Mouse (Mus musculus): ENCODE data around the gene Pum1. TPM values are rescaled to one million over a fixed set of nuclear protein-coding genes. Genes with fewer than 3 reads are reported as not detected.
"Not testable (repeated sequence)": the region's sequence is repeated elsewhere in the genome, so short reads cannot be mapped to it uniquely, and the experiment has no call there.

Pum1 gene
- total and polyA plus RNA-seq, 2 experiments from 2014 or later = 30.1 to 62.4 TPM

GRCm38 (mm10) chr4:130668991-130669390 lies 5.9 kb downstream of the Pum1 start:
- TF ChIP-seq EP300 (IDR thresholded peaks at IDR 0.05; ENCODE audit: low read depth) = no peak
- no peak for TF ChIP-seq CTCF (IDR thresholded peaks at IDR 0.05; ENCODE audit: low read depth)
- H3K4me3 ChIP-seq (ENCODE audit: low read depth, low read length) = no peak overlapping the region
- H3K9ac ChIP-seq (replicated peaks; ENCODE audit: low read depth, low read length) = no peak overlapping the region
- no peaks in the 10 kb centered on the region for H3K27me3 ChIP-seq (ENCODE audit: control insufficient read depth, insufficient read depth, low read length)
- DNase-seq (ENCODE audit: low spot score) (no peak), ATAC-seq (ENCODE audit: insufficient read depth, low read depth) (no peak)
- H3K4me1 ChIP-seq (ENCODE audit: control insufficient read depth, insufficient read depth) = peaks cover 26% of the 10 kb centered on the region
- H3K36me3 ChIP-seq (replicated peaks; ENCODE audit: control insufficient read depth, insufficient read depth, low read length) = peaks cover 29% of the 10 kb centered on the region
- no peak overlapping the region for H3K27ac ChIP-seq (ENCODE audit: low read depth)
- 47% methylated on average over 7 of the region's 7 CpGs for WGBS
- no peaks in the 10 kb centered on the region for H3K9me3 ChIP-seq (replicated peaks; ENCODE audit: control insufficient read depth, low read length)
- no peak overlapping the region for H3K4me2 ChIP-seq (ENCODE audit: low read depth, low read length)

GRCm38 (mm10) chr4:130670023-130670422 lies 6.9 kb downstream of the Pum1 start:
- not testable (repeated sequence) for H3K9me3 ChIP-seq (replicated peaks; ENCODE audit: control insufficient read depth, low read length); DNase-seq (ENCODE audit: low spot score); H3K4me2 ChIP-seq (ENCODE audit: low read depth, low read length); ATAC-seq (ENCODE audit: insufficient read depth, low read depth); H3K9ac ChIP-seq (replicated peaks; ENCODE audit: low read depth, low read length); H3K4me3 ChIP-seq (ENCODE audit: low read depth, low read length); H3K27me3 ChIP-seq (ENCODE audit: control insufficient read depth, insufficient read depth, low read length); H3K27ac ChIP-seq (ENCODE audit: low read depth)
- H3K4me1 ChIP-seq (ENCODE audit: control insufficient read depth, insufficient read depth) = peaks cover 21% of the 10 kb centered on the region
- H3K36me3 ChIP-seq (replicated peaks; ENCODE audit: control insufficient read depth, insufficient read depth, low read length) = peaks cover 36% of the 10 kb centered on the region
- 80% methylated on average over 5 of the region's 5 CpGs for WGBS

GRCm38 (mm10) chr4:130671079-130671845 lies 8.1 kb downstream of the Pum1 start:
- DNase-seq (ENCODE audit: low spot score) (no peak), ATAC-seq (ENCODE audit: insufficient read depth, low read depth) (no peak)
- Histone ChIP-seq H3K4me2 (ENCODE audit: low read depth, low read length) (no peak overlapping the region), H3K27ac (ENCODE audit: low read depth) (no peak overlapping the region), H3K4me3 (ENCODE audit: low read depth, low read length) (no peak overlapping the region), H3K9me3 (replicated peaks; ENCODE audit: control insufficient read depth, low read length) (no peaks in the 10 kb centered on the region), H3K4me1 (ENCODE audit: control insufficient read depth, insufficient read depth) (peaks cover 11% of the 10 kb centered on the region; the same call in 1 of the 2 replicates), H3K36me3 (replicated peaks; ENCODE audit: control insufficient read depth, insufficient read depth, low read length) (peaks cover 38% of the 10 kb centered on the region), H3K27me3 (ENCODE audit: control insufficient read depth, insufficient read depth, low read length) (no peaks in the 10 kb centered on the region), H3K9ac (replicated peaks; ENCODE audit: low read depth, low read length) (no peak overlapping the region)
- WGBS = 74% methylated on average over 4 of the region's 4 CpGs
- TF ChIP-seq EP300 (IDR thresholded peaks at IDR 0.05; ENCODE audit: low read depth) (no peak), CTCF (IDR thresholded peaks at IDR 0.05; ENCODE audit: low read depth) (no peak)

GRCm38 (mm10) chr4:130672161-130672560 lies 9.0 kb downstream of the Pum1 start:
- Histone ChIP-seq H3K4me1 (ENCODE audit: control insufficient read depth, insufficient read depth) (peaks cover 11% of the 10 kb centered on the region; the same call in 1 of the 2 replicates), H3K9ac (replicated peaks; ENCODE audit: low read depth, low read length) (no peak overlapping the region), H3K9me3 (replicated peaks; ENCODE audit: control insufficient read depth, low read length) (no peaks in the 10 kb centered on the region), H3K4me2 (ENCODE audit: low read depth, low read length) (no peak overlapping the region), H3K27ac (ENCODE audit: low read depth) (peak overlapping the region; percentile 5; the same call in 1 of the 2 replicates), H3K36me3 (replicated peaks; ENCODE audit: control insufficient read depth, insufficient read depth, low read length) (peaks cover 38% of the 10 kb centered on the region), H3K4me3 (ENCODE audit: low read depth, low read length) (no peak overlapping the region), H3K27me3 (ENCODE audit: control insufficient read depth, insufficient read depth, low read length) (no peaks in the 10 kb centered on the region)
- TF ChIP-seq CTCF (IDR thresholded peaks at IDR 0.05; ENCODE audit: low read depth) (no peak), EP300 (IDR thresholded peaks at IDR 0.05; ENCODE audit: low read depth) (no peak)
- ATAC-seq (ENCODE audit: insufficient read depth, low read depth) (no peak), DNase-seq (ENCODE audit: low spot score) (no peak)

GRCm38 (mm10) chr4:130676746-130677145 lies 13.6 kb downstream of the Pum1 start:
- no peaks in the 10 kb centered on the region for H3K27me3 ChIP-seq (ENCODE audit: control insufficient read depth, insufficient read depth, low read length)
- no peak overlapping the region for H3K9ac ChIP-seq (replicated peaks; ENCODE audit: low read depth, low read length)
- 76% methylated on average over 2 of the region's 2 CpGs for WGBS
- no peak for ATAC-seq (ENCODE audit: insufficient read depth, low read depth)
- DNase-seq (ENCODE audit: low spot score) = no peak
- no peak overlapping the region for H3K4me2 ChIP-seq (ENCODE audit: low read depth, low read length)
- no peak overlapping the region for H3K27ac ChIP-seq (ENCODE audit: low read depth)
- TF ChIP-seq EP300 (IDR thresholded peaks at IDR 0.05; ENCODE audit: low read depth) = no peak
- no peak for TF ChIP-seq CTCF (IDR thresholded peaks at IDR 0.05; ENCODE audit: low read depth)
- H3K4me3 ChIP-seq (ENCODE audit: low read depth, low read length) = no peak overlapping the region
- no peaks in the 10 kb centered on the region for H3K4me1 ChIP-seq (ENCODE audit: control insufficient read depth, insufficient read depth)
- H3K36me3 ChIP-seq (replicated peaks; ENCODE audit: control insufficient read depth, insufficient read depth, low read length) = peaks cover 27% of the 10 kb centered on the region
- H3K9me3 ChIP-seq (replicated peaks; ENCODE audit: control insufficient read depth, low read length) = no peaks in the 10 kb centered on the region

- Histone ChIP-seq H3K27ac (ENCODE audit: low read depth) (no peak overlapping the region), H3K4me2 (ENCODE audit: low read depth, low read length) (no peak overlapping the region), H3K9ac (replicated peaks; ENCODE audit: low read depth, low read length) (no peak overlapping the region), H3K9me3 (replicated peaks; ENCODE audit: control insufficient read depth, low read length) (no peaks in the 10 kb centered on the region), H3K4me3 (ENCODE audit: low read depth, low read length) (no peak overlapping the region), H3K36me3 (replicated peaks; ENCODE audit: control insufficient read depth, insufficient read depth, low read length) (peaks cover 23% of the 10 kb centered on the region), H3K27me3 (ENCODE audit: control insufficient read depth, insufficient read depth, low read length) (no peaks in the 10 kb centered on the region), H3K4me1 (ENCODE audit: control insufficient read depth, insufficient read depth) (no peaks in the 10 kb centered on the region)
- WGBS = 97% methylated on average over 3 of the region's 3 CpGs
- DNase-seq (ENCODE audit: low spot score) (no peak), ATAC-seq (ENCODE audit: insufficient read depth, low read depth) (no peak)
- no peak for TF ChIP-seq EP300 (IDR thresholded peaks at IDR 0.05; ENCODE audit: low read depth)
- no peak for TF ChIP-seq CTCF (IDR thresholded peaks at IDR 0.05; ENCODE audit: low read depth)
These were observed 15.0 kb downstream of the Pum1 start for GRCm38 (mm10) chr4:130678149-130678548.

Measured in heart, postnatal 0 days (tissue).